Mouse (Mus musculus): ENCODE measurements around the gene Eci2.
"Not testable (repeated sequence)": the region's sequence is repeated elsewhere in the genome, so short reads cannot be mapped to it uniquely, and the experiment has no call there.

Gene Eci2

GRCm38 (mm10) chr13:35026879-35027278 is at the start of gene Eci2:
Gene Eci2, minus strand, starts transcription at chr13:35027096.
- no peak for DNase-seq (ENCODE audit: extremely low read depth, low read depth, low spot score)

DNA sequence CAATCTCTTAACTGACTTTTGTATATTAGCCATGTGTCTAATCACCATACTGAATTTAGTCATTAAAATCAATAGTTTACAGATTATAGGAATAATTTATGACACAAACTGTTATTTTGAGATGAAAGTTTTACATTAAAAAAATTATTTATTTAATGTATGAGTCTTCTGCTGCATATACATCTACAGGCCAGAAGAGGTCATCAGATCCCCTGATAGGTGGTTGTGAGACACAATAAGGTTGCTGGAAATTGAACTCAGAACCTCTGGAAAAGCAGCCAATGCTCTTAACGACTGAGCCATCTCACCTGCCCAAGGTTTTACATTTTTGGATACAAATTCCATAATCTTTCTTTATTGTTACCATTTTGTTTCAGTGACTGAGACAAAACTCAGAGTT is 48.0 kb upstream of the Eci2 start:
- DNase-seq (ENCODE audit: extremely low read depth, low read depth, low spot score): no peak

GRCm38 (mm10) chr13:35070485-35071472 is 43.9 kb upstream of the Eci2 start:
- no peak for DNase-seq (ENCODE audit: extremely low read depth, low read depth, low spot score)

DNA sequence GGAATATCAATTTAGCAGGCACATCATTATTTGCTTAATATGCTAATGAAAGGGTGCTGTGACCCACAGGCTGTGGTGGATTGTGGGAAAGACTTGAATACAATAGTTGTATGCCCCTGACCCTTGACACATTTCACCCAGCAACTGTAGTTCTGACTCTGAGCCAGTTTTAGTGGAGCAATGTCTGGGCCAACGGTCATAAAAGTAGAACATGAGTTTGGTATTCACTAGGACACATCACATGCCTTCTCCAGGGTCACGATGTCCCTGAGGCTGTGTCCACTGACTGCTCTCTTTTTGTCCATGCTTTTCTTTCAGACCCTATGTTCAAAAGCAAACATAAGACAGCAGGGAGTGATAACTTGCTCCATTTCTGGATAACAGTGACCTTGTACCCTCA is 40.2 kb upstream of the Eci2 start:
- peak; percentile 13 for DNase-seq (ENCODE audit: extremely low read depth, low read depth, low spot score)

DNA sequence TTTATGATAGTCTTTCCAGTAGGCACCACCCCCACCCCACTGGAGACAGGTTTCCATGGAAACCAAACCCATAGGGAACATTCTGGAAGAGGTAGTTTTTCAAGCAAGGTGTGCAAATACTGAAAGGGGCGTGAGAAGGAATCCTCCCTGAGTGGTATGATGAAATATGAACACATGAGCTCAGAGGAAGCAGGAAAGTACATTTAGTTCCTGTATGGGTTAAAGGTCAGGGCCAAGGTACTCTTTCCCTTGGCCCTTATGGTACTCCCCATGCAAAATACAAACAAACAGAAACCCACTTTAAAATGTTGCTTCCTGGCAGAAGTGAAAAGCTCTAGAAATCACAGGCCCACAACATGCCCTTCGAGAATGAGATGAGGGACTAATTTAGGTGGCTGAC is 39.1 kb upstream of the Eci2 start:
- DNase-seq (ENCODE audit: extremely low read depth, low read depth, low spot score): no peak

DNA sequence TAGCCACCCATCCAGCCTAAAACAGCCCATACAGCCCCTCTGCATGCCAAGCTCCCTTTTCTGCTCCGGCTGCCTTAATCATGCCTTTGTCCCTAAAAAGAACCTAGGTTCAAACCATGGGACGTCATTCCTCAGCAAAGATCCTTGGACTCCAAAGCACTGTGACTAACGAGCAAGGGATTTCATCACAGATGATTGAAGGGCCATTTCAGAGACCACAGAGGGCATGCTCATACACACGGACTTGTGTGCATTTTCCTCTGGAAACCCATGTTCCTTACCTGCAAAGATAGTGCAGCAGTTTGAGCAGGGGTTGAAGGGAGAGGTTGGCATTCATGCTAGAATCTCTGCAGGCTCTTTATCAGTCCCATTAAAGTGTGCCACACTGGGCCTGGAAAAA is 37.5 kb upstream of the Eci2 start:
- no peak for DNase-seq (ENCODE audit: extremely low read depth, low read depth, low spot score)

DNA sequence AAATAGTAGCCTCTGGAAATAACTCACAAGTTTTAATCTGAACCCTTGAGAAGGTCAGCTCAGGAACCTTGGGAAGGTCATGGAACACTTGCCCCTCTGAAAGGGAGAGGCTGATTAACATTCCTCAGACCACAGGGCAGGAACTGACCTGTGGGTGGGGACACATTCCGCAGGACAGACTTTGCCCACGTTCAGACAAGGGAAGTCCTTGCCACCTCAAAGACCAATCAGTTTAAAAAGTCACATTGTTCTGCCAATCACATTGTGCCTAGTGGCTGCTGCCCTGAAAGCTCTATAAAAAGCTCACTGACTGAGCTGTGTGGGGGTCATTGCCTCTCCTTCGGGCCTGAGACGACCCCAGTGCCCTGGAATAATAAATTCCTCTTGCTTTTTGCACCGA is 31.2 kb upstream of the Eci2 start:
- DNase-seq (ENCODE audit: extremely low read depth, low read depth, low spot score): no peak

GRCm38 (mm10) chr13:35036486-35036885 is 9.6 kb upstream of the Eci2 start:
- no peak for DNase-seq (ENCODE audit: extremely low read depth, low read depth, low spot score)

- no peak for DNase-seq (ENCODE audit: extremely low read depth, low read depth, low spot score)
These were observed 8.8 kb upstream of the Eci2 start for GRCm38 (mm10) chr13:35035731-35036130.

DNA sequence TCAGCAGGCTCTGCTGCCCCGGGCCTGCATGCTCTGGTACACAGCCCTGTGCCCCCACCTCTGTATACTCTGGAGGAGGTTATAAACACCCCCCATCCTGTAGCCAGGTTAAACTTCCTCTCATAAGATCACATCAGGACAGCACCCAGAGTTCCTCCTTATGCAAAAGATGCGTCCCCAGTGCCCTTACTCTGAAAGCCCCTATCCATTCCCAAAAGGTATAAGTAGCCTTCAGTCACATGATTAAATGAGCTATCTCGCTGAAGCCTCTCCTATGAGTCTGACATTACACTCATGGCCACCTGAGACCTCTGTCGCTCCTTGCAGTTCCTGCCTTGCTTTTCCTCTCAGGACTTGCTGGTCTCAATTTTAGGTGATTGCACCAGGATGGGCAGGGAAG is 6.7 kb upstream of the Eci2 start:
- no peak for DNase-seq (ENCODE audit: extremely low read depth, low read depth, low spot score)

- DNase-seq (ENCODE audit: extremely low read depth, low read depth, low spot score): no peak
These were observed 4.8 kb upstream of the Eci2 start for GRCm38 (mm10) chr13:35031684-35032082.

DNA sequence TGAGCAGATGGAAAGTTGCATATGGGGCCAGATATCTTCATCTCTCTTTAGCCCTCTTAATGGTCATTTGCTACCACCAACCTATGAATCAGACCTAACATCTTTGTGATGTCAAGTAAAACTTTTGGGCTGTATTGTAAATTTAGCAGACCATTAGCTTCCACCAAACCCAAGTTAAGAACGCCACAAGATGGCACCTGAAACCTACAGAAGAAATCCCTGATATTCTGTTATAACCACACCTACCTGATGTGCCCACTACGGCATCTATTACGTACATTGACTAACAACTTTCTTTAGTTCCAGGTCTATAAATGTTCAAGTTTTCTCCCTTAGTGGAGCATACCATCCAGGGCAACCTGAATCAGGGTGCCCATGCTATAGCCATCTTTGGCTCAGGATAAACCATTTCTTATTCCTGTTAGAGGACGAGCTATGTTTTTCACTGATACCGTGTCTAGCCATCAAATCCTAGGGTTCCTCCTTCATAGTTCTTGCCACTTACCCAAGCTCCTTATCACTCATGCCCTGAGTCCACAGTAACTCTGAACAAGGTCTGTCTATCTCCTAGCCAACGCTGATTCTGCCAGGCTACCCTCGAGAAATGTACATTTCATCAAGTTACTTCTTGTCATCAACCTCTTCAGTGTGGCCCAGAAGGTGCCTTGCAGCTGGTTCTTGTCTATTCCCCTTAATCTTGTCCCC is 4.2 kb upstream of the Eci2 start:
- DNase-seq (ENCODE audit: extremely low read depth, low read depth, low spot score): no peak

- no peak for DNase-seq (ENCODE audit: extremely low read depth, low read depth, low spot score)
These were observed 1.5 kb upstream of the Eci2 start for GRCm38 (mm10) chr13:35028365-35028764.

DNA sequence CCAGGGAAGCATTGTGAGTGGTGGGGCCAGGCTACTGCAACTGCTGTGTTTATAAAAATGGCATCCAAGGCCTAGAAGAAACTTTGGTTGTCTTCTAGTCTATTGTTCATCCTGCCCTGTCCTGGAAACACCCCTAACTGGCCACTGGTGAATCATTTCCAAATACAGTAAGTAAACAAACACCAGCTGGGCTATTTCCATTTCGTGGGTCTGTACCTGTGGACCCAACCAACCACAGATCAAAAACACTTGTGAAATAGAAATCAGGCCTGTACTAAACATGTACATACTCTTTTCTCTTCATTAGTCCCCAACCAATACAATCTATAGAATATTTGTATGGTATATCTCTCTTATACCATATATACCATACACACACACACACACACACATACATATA is 3.5 kb downstream of the Eci2 start:
- DNase-seq (ENCODE audit: extremely low read depth, low read depth, low spot score): not testable (repeated sequence)

DNA sequence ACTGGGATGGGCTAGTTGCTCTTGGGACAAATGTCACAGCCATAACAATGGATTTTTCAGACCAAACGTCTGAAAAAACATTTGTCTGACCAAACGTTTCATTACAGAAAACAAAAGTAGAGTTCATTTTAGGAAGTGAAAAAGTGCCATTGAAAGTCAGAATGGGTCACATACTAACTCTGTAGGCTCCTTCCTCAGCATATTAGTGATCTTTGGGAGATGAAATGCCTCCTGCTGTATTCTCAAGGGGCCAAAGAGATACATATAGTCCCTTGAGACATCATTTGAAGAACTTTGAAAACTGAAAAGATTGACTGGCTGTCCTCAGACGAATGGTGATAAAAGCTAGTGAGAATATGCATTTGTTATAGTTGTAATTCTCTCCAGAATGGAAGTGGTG is 6.5 kb downstream of the Eci2 start:
- no peak for DNase-seq (ENCODE audit: extremely low read depth, low read depth, low spot score)

- DNase-seq (ENCODE audit: extremely low read depth, low read depth, low spot score): no peak
These were observed 7.9 kb downstream of the Eci2 start for GRCm38 (mm10) chr13:35018866-35019536.

DNA sequence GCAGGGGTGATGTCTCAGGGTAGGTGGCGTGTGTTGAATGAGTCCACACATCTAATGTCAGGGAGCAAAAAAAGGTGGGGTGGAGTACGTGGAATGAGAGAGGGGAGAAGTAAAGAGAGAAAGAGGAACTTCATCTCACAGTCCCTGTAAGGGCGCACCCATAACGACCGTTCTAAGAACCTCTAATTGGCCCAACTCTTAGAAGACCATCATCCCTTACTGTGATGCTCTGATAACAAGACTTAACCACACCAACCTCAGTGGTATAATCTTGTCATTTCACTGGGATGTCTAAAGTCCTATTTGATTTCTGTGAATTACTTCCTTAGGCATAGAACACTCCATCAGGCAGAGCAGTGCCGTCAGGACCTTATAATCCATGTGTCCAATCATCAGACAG is 9.5 kb downstream of the Eci2 start:
- no peak for DNase-seq (ENCODE audit: extremely low read depth, low read depth, low spot score)

- DNase-seq (ENCODE audit: extremely low read depth, low read depth, low spot score): peak; percentile 58
These were observed 10.8 kb downstream of the Eci2 start for GRCm38 (mm10) chr13:35016067-35016466.

DNA sequence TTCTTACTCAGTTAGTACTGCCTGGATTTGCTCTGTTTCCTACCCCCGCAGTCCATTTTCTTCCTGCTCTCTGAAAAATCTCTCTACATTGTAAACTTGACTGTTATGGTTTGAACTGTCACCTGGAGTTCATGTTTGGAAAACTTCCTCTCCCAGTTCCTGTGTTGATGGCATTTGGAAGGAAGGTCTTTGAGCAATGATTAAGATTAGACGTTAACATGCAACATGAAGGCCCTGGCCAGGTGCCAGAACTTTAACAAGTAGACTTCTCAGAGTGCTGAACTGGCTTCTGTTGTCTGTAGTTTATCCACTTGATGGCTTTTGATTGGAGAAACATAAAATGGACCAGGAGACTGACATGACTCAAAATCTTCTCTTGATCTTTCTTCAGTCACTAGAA is 31.0 kb downstream of the Eci2 start:
- no peak for DNase-seq (ENCODE audit: extremely low read depth, low read depth, low spot score)

DNA sequence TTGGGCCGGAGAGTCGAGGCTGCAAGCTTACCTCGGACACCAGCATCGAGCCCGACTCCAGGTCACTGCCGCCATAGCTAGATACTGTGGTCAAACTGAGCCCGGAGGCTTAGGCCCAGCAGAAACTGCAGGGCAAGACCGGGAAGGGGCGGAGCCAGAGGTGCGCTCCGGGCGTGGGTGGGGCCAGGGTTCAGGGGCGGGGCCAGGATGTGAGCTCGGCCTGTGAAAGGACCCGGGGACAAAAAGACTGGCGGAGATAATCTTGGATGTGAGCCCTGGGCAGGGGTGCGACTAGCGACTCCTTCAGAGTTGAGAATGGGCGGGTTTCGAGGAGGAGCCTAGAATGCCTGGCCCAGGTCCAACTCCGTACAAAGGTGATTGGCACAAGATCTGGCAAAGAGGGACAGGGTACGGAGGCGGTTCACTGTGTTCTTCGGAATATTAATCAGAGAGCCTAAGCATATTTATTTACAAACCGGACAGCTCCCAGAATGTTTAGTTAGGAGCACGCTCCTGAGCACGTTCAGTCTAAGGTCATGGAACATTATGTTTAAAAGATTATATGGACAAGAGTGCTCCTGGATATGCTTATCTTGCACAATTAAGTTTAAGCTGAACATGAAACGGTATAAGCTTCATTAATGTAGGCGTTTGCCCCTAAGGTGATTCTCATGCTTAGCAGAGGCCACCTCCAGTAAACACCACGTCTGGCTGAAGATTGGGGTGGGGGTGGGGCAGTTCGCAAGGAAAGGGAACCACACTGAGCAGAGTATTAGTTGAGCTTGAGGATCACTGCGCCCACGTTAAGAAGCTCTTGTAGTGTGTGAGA is 32.7 kb downstream of the Eci2 start:
- DNase-seq (ENCODE audit: extremely low read depth, low read depth, low spot score): peak; percentile 86

- no peak for DNase-seq (ENCODE audit: extremely low read depth, low read depth, low spot score)
These were observed 33.3 kb downstream of the Eci2 start for GRCm38 (mm10) chr13:34993595-34993982.
